2 mouse cellular contexts compared by ENCODE assay signal in genomic region chr2:17989115-17989514, GRCm38 (mm10).
TF ChIP-seq lines count a peak whose summit lies in the region.

No protein-coding gene starts in this region.

TF ChIP-seq in CH12.LX, 34 proteins besides CTCF, POLR2A, EP300 and RAD21 (continued from another document):
- no peak for TF ChIP-seq TCF12 (IDR thresholded peaks at IDR 0.05; ENCODE audit: low read depth, low read length)

TF ChIP-seq in ES-E14, 5 proteins besides CTCF, POLR2A, EP300 and RAD21 (continued from another document):
- TF ChIP-seq HCFC1 (IDR thresholded peaks at IDR 0.05; ENCODE audit: borderline replicate concordance, insufficient read depth, low read length), result 0 out of 2 replicates have a peak, but pooled peaks have one; percentile 31
- TF ChIP-seq CHD2 (IDR thresholded peaks at IDR 0.05; ENCODE audit: low read depth, low read length), result peak; percentile 27; the same call in 1 of the 2 replicates
